Mouse (Mus musculus): Measurements from ENCODE around the gene Tet2.
"Not testable (repeated sequence)": the region's sequence is repeated elsewhere in the genome, so short reads cannot be mapped to it uniquely, and the experiment has no call there.

Tet2 gene

DNA sequence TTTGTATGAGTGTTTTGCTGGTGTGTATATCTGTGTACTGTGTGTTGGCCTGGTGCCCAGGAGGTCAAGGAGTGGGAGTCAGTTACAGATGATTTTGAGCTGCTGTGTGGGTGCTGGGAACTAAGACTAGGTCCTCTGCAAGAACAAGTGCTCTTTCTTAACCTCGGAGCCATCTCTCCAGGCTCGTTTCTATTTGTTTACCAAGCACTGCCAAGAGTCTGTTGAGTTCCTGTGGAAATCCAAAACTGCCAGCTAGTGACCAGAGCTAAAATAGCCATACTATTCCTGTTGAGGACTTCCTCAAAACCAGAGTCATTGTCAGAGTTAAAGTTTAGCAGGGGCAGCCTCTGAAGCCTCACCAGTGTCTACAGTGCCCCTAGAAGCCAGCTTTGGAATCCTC is 1.9 kb upstream of the Tet2 start:
- DNase-seq = no peak

GRCm38 (mm10) chr3:133545304-133545666 is 346 bp upstream of the Tet2 start:
- DNase-seq = no peak

DNA sequence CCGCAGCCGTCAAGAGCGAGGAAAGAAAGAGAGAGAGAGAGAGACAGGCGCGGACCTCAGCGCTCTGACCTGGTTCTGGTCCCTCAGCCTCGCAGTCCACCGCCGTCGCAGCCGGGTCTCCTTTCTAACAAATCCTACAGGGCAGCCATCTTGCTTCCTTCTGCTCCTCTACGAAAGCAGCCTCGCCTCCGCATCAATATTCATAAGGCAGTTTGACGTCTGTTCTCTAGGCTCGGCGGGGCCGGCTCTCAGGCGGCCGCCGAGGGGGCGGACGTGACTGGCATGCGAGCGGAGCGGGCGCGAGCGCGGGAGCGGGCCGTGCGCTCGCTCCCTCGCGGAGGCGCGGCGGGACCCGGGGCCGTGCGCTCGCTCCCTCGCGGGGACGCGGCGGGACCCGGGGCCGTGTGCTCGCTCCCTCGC is 798 bp downstream of the Tet2 start:
- peak; percentile 84 for DNase-seq

DNA sequence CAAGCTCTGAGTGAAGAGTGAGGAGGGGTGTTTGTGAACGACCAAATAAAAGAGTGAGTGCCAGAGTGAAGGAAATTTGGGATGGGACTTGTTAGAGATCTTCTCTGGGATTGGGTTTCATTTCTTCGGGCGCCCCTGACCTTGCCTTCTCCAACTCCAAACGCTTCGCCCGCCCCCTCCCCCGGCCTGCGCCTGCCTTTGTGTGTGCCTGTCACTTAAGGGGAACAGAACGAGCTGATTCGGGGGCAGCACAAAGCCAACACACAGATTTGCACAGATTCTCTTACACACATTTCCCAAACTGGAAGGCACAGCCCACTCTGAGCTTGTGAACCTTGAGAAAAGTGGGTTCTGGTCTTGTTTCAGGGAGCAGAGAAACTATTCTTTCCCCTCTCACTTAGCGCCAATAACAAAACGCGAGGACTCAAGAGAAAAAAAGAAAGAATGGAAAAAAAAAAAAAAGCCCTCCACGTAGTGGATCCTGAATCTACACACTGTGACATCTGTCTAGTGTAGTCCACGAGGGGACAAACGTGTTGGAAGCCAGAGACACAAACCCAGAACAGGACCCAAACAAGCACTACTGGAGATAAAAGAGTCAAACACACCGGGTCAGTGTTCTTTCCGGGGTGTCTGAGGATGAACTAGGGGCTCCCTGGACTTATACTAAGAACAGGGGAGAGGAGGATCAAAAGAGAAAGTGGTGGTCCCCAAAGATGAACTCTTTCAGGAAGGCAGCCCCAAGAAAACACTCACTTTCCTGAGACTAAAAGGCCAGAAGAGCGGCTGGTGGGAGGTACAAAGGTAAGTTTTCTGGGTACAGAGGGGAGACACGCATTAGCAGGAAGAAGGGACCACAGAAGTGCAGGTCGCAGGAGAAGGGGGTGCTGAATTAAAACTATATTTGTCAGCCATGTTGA is 1.6 kb downstream of the Tet2 start:
- DNase-seq = peak; percentile 64

GRCm38 (mm10) chr3:133542084-133542483 is 2.9 kb downstream of the Tet2 start:
- no peak for DNase-seq

DNA sequence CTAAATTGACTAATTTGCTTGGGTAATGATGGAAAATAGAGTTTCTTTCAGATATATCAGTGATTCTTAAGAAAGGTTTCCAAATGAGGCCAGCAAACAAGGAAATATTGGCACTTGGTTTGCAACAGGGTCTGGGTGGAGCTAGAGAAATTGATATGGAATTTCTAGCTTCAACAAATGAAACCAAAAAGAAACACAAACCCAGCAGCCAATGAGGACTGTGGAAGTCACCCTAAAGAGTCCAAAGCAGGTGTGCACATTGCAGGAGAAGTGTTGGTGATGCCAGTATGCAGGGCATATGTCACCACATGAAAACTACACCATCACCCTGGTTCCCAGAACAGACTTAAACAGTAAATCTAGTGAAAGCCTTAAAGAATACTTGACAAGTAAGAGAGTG is 3.9 kb downstream of the Tet2 start:
- DNase-seq = no peak

- no peak for DNase-seq
These were observed 4.9 kb downstream of the Tet2 start for GRCm38 (mm10) chr3:133539991-133540390.

DNA sequence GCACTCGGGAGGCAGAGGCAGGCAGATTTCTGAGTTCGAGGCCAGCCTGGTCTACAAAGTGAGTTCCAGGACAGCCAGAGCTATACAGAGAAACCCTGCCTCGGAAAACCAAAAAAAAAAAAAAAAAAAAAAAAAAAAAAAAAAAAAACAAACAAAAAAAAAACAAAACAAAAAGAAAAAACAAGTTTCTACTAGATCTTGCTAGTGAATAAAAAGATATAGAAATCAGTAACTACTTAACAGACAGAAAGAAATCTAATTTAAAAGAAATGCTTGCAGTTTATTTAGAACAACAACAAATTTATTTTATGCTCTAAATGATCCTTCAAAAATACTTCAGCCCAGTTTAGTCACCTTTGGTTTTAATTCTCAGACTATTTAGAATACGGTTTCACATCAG is 6.4 kb downstream of the Tet2 start:
- DNase-seq = not testable (repeated sequence)

DNA sequence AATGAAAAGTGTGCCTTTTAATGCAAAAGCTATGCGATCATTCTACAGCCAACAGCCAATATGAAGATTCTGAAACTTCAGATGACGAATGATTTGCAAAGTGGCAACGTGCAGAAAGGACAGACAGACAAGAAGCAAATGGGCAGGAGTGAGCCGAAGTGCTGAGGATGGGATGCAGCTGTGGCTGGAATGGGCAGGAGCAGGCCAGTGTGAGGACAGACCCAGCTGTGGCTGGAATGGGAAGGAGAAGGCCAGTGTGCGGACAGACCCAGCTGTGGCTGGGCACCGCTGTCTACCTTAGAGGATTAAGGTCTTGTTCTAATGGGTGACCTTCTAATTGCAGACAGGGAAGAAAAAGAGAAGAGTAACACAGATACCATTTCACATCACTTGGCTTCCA is 9.3 kb downstream of the Tet2 start:
- no peak for DNase-seq

DNA sequence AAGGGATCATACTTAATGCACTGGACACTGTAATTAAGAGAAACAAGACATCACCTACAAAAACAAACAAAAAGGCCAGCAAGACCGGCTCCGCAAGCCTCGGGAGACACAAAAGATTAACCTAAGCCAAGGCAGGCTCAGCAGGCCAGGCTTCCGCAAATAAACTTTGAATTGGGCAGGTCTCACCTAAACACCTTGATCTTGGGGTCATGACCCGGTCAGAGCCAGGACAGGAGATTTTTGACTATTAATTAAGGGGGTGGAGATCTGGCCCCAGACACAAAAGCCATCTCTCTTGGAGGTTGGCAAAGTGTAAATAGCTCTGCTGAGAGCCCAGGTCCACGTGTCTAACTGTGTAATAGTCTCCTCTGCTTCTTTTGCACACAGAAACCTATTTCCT is 10.9 kb downstream of the Tet2 start:
- DNase-seq = no peak

GRCm38 (mm10) chr3:133533272-133533995 is 11.5 kb downstream of the Tet2 start:
- DNase-seq = no peak

GRCm38 (mm10) chr3:133532806-133533205 is 12.1 kb downstream of the Tet2 start:
- DNase-seq = no peak

GRCm38 (mm10) chr3:133532252-133532651 is 12.7 kb downstream of the Tet2 start:
- no peak for DNase-seq

DNA sequence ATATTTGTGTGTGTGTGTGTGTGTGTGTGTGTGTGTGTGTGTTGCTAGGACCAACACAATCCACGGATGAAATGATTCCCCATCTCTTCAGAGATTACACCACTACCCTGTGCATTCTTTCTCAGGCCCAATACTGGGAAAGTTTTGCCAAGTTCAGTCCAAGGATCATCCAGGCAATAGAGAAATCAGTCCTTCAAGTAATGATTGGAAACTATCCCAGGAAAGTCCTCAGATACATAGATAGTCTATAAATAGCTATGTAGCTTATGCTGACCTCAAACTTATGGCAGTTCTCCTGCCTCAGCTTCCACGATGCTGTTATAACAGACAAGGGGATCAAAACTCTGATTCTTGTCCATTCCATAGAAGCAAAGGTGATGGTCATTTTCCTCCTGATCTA is 13.8 kb downstream of the Tet2 start:
- no peak for DNase-seq

- DNase-seq = no peak
These were observed 14.3 kb downstream of the Tet2 start for GRCm38 (mm10) chr3:133530664-133531063.

GRCm38 (mm10) chr3:133526119-133526723 is 18.7 kb downstream of the Tet2 start:
- DNase-seq = no peak

DNA sequence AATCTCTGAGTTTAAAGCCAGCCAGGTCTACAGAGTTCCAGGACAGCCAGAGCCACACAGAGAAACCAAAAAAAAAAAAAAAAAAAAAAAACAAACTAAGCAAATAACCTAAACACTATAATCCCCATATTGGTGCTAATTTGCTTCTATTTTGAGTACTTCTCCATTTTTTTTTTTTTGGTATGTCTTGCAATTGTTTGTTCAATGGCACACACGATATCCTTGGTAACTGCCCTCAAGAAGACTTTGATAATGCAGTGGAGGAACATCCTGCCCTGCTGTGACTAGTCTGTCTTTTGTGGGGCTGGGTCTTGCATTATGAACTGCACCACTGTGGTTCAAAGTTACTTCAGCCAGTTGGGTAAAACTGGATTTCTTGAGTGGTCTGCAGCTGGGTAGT is 19.4 kb downstream of the Tet2 start:
- DNase-seq = no peak

- no peak for DNase-seq
These were observed 20.4 kb downstream of the Tet2 start for GRCm38 (mm10) chr3:133524341-133525050.

- no peak for DNase-seq
These were observed 21.7 kb downstream of the Tet2 start for GRCm38 (mm10) chr3:133523191-133523590.

DNA sequence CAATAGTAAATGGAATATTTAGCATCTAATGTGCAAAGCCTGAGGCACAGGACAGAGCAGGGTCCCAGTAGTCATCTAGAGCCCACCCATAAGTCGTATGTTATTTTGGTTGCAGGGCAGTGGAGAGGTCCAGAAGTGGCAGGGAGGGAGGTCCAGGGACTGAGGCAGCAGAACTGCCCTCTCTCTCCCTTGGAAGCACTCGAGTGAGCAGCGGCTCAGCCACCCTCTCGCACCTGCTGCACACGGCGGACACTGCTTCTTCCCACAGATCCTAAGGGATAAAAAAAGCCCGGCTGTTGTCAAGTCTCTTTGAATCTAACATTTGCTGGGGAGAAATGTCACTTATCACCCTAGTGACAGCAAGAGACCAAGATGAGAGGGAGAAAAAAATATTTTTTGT is 22.6 kb downstream of the Tet2 start:
- no peak for DNase-seq

- DNase-seq = no peak
These were observed 26.1 kb downstream of the Tet2 start for GRCm38 (mm10) chr3:133518801-133519200.

DNA sequence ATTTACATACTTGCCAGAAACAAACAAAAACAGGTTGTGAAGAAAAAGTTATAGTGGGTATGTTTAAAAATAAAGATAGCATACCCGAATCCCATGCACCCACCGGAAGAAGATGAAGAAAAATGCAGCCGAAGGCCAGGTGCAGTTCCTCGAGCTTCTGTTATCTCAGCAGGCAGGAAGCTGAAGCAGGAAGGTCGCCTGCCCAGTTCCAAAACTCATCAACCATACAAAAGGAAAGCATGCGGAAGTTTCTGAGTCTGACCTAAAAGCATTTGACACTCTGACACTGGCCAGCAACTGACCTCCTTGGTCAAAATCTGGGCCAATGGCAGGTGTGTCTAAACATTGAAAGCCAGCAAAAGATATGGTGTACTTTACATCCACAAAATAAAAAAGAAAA is 26.8 kb downstream of the Tet2 start:
- no peak for DNase-seq

- DNase-seq = no peak
These were observed 27.5 kb downstream of the Tet2 start for GRCm38 (mm10) chr3:133517406-133517805.

Measured in thymus, postnatal 4 days (tissue).